Mouse (Mus musculus) intestine, embryonic 14.5 days (tissue): Measurements from ENCODE around the gene Tex44. TPM values are rescaled to one million over a fixed set of nuclear protein-coding genes. Genes with fewer than 3 reads are reported as not detected.
"Not testable (repeated sequence)": the region's sequence is repeated elsewhere in the genome, so short reads cannot be mapped to it uniquely, and the experiment has no call there.

Source experiments
- ATAC-seq: fragments of 200-750 bp; cut with Nextera tagmentation; replicated peaks from 2 replicates; pipeline ENCODE4 v1.8.0; 2017; ENCODE audit warnings: low read depth, moderate number of reproducible peaks, moderate TSS enrichment, moderate library complexity; ENCODE audit not compliant: low FRiP score, low TSS enrichment
- DNase-seq: peaks from one replicate; pipeline ENCODE4 v3.0.0-alpha.2; 2018; ENCODE audit warnings: low spot score
- H3K27ac ChIP-seq: fragments of 300-500 bp; sonication (generic); 2 replicates; pipeline ENCODE4 v1.5.1; 2014; ENCODE audit warnings: low read depth, mild to moderate bottlenecking, control low read depth
- H3K27me3 ChIP-seq: fragments of 300-500 bp; sonication (generic); replicated peaks from 2 replicates; pipeline ENCODE4 v1.6.1; 2014; ENCODE audit warnings: low read length, control low read depth; ENCODE audit not compliant: control insufficient read depth, insufficient read depth
- H3K36me3 ChIP-seq: fragments of 300-500 bp; sonication (generic); 2 replicates; pipeline ENCODE4 v1.6.1; 2014; ENCODE audit warnings: low read length, control low read depth; ENCODE audit not compliant: control insufficient read depth, insufficient read depth
- H3K4me1 ChIP-seq: fragments of 300-500 bp; sonication (generic); replicated peaks from 2 replicates; pipeline ENCODE4 v1.6.1; 2014; ENCODE audit warnings: low read length, control low read depth, mixed read lengths; ENCODE audit not compliant: control insufficient read depth, insufficient read depth
- H3K4me2 ChIP-seq: fragments of 300-500 bp; sonication (generic); 2 replicates; pipeline ENCODE4 v1.6.1; 2014; ENCODE audit warnings: low read length
- H3K4me3 ChIP-seq: fragments of 300-500 bp; sonication (generic); 2 replicates; pipeline ENCODE4 v1.5.1; 2014; ENCODE audit warnings: low read depth, low read length, control low read depth, mixed read lengths
- H3K9ac ChIP-seq: fragments of 300-500 bp; sonication (generic); 2 replicates; pipeline ENCODE4 v1.6.1; 2014; ENCODE audit warnings: mild to moderate bottlenecking, low read length
- H3K9me3 ChIP-seq: fragments of 300-500 bp; sonication (generic); 2 replicates; pipeline ENCODE4 v1.6.1; 2016; ENCODE audit warnings: low read length, control low read depth; ENCODE audit not compliant: control insufficient read depth
- WGBS: fragments of 180-500 bp; shearing (Covaris S2); extraction: QIAGEN DNeasy Blood & Tissue Kit; methylation state at CpG from one replicate; pipeline ENCODE4 v1.1.7; 2014; 5-methylcytosine and 5-hydroxymethylcytosine counted together
- polyA plus RNA-seq: library from polyadenylated mRNA; unstranded; fragments of >200 nt; fragmentation: Nextera tagmentation; extraction: Ambion mirVana; gene quantifications from 2 replicates; pipeline ENCODE4 v1.2.1, GENCODE M21; 2014

Gene Tex44
- polyA plus RNA-seq, 1 experiment from 2014 or later, result not detected

GRCm38 (mm10) chr1:86464875-86465224 lies 38.7 kb downstream of the Tex44 start:
- Histone ChIP-seq H3K9me3 (no peaks in the 10 kb centered on the region), H3K9ac (no peak overlapping the region), H3K27ac (peak overlapping the region; percentile 75), H3K36me3 (no peaks in the 10 kb centered on the region), H3K4me1 (no peaks in the 10 kb centered on the region; the same call in 1 of the 2 replicates), H3K27me3 (no peaks in the 10 kb centered on the region), H3K4me3 (no peak overlapping the region), H3K4me2 (no peak overlapping the region)
- ATAC-seq, result no peak
- no peak for DNase-seq
- whole genome bisulfite sequencing, result 33% methylated on average over 4 of the region's 4 CpGs

GRCm38 (mm10) chr1:86467416-86467815 lies 41.3 kb downstream of the Tex44 start:
- Histone ChIP-seq H3K36me3 (no peaks in the 10 kb centered on the region), H3K4me2 (no peak overlapping the region), H3K9ac (no peak overlapping the region), H3K27me3 (no peaks in the 10 kb centered on the region), H3K27ac (no peak overlapping the region), H3K4me3 (no peak overlapping the region), H3K9me3 (no peaks in the 10 kb centered on the region), H3K4me1 (peaks cover 15% of the 10 kb centered on the region)
- DNase-seq (no peak), ATAC-seq (no peak)
- 86% methylated on average over 8 of the region's 8 CpGs for WGBS

DNA sequence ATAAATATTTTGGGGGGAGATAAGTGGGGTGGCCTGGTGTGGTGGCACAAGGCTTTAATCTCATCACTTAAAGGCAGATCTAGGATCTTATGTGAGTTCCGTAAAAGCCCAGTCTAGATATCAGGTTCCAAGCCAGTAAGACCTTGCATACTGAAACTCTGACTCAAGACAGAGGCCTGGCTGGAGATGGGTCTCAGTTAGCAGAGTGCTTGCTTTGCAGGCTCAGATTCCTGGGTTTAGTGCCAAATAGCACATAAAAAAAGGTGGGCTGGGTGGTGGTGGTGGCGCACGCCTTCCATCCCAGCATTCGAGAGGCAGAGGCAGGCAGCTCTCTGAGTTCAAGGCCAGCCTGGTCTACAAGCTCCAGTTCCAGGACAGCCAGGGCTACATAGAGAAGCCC lies 43.7 kb downstream of the Tex44 start:
- DNase-seq, result no peak
- Histone ChIP-seq H3K27me3 (no peaks in the 10 kb centered on the region), H3K9ac (no peak overlapping the region), H3K4me3 (no peak overlapping the region), H3K4me2 (no peak overlapping the region), H3K36me3 (no peaks in the 10 kb centered on the region), H3K4me1 (peaks cover 21% of the 10 kb centered on the region), H3K9me3 (no peaks in the 10 kb centered on the region), H3K27ac (no peak overlapping the region)
- no peak for ATAC-seq
- WGBS, result 87% methylated on average over 4 of the region's 4 CpGs

DNA sequence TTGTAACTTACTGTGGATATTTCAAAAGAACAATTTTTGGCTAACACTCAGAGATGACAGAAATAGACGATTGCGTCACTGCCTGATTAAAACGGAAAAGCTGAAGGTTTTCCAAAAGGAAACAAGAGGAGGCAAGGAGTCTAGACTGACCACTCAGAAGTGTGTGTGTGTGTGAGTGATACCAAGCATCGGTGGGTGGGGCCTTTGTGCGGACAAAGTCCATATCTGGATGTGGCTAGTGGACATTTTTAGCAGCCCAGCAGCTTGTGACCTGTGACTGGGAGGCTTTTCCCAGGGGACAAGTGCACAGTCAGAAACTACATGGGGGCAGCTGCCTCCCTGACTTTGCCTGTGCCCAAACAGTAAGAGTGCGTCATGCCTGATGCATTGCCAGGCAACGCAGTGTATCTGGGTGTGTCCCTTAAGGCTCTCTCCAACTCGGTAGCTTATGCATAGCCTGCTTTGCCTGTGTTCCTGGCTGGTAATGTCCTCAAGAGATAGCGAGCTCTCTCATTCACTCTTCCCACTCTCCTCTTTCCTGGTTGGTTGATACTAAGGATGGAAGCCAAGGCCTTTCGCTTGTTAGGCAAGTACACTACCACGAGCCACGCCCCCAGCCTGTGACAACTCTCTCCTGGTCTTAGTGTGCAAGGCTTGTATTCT lies 44.5 kb downstream of the Tex44 start:
- peak overlapping the region; percentile 4; the same call in 1 of the 2 replicates for H3K4me2 ChIP-seq
- ATAC-seq (peak; percentile 75), DNase-seq (peak; percentile 69)
- 69% methylated on average over 12 of the region's 12 CpGs for WGBS
- peak overlapping the region; percentile 69 for H3K27ac ChIP-seq
- H3K27me3 ChIP-seq, result no peaks in the 10 kb centered on the region
- no peaks in the 10 kb centered on the region for H3K36me3 ChIP-seq
- no peak overlapping the region for H3K4me3 ChIP-seq
- no peaks in the 10 kb centered on the region for H3K9me3 ChIP-seq
- peaks cover 21% of the 10 kb centered on the region for H3K4me1 ChIP-seq
- H3K9ac ChIP-seq, result no peak overlapping the region

DNA sequence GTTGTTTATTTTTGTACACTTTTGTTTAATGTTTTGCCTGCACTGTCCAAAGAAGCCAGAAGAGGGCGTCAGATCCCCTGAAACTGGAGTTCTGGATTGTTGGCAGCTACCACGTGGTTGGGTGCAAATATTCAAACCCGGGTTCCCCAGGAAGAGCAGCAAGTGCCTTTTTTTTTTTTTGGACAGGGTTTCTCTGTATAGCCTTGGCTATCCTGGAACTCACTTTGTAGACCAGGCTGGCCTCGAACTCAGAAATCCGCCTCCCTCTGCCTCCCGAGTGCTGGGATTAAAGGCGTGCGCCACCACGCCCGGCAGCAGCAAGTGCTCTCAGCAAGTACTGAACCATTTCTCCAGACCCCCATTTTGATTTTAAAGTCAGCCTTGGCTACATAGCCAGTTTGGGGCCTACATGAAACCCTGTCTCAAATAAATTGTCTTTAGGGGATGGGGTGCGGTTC lies 45.4 kb downstream of the Tex44 start:
- DNase-seq, ATAC-seq, H3K36me3 ChIP-seq, H3K4me3 ChIP-seq, H3K9ac ChIP-seq, H3K27me3 ChIP-seq, H3K9me3 ChIP-seq: not testable (repeated sequence)
- Histone ChIP-seq H3K4me1 (peaks cover 21% of the 10 kb centered on the region), H3K4me2 (peak overlapping the region; percentile 54), H3K27ac (peak overlapping the region; percentile 93)
- WGBS, result 68% methylated on average over 11 of the region's 11 CpGs

DNA sequence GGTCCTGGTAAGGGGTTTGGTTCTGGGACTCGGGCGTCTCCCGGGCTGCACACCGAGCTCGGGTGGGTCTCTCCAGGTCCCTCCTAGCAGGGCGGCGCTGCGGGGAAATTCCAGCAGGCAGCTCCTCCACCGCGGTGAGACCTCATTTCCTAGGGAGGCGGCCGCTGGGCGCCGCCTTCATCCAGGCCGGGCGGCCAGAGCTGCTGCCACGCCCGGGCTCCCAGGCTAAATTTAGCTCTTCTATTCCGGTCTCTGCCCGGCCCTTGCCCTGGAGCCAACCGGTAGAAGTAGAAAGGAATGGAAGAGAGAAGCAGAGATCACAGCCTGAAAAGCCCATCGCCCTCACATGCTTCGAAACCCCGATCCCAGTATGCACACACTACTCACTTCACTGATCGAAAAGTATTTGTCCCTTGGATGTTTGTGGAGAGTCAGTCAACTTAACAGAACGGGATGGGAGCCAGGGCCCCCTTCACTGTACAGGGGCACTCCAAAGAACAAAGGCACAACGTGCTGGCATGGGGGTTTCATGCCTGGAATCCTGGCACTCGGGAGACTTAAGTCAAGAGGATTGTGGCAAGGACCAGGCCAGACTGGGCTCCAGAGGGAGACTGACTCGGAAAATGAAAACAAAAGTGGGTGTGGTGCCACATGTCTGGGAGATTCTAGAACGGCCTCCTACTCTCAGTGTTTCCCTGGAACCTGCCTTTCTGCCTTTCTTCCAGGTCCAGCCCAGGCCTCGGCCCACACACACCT lies 46.2 kb downstream of the Tex44 start:
- peak overlapping the region; percentile 17; the same call in 1 of the 2 replicates for H3K4me3 ChIP-seq
- H3K4me1 ChIP-seq, result peaks cover 21% of the 10 kb centered on the region
- H3K9ac ChIP-seq, result peak overlapping the region; percentile 47
- ATAC-seq, result peak; percentile 64
- DNase-seq, result peak; percentile 82
- peak overlapping the region; percentile 54 for H3K4me2 ChIP-seq
- no peaks in the 10 kb centered on the region for H3K36me3 ChIP-seq
- peak overlapping the region; percentile 93 for H3K27ac ChIP-seq
- 10% methylated on average over 31 of the region's 31 CpGs for WGBS
- H3K9me3 ChIP-seq, result no peaks in the 10 kb centered on the region
- H3K27me3 ChIP-seq, result no peaks in the 10 kb centered on the region

GRCm38 (mm10) chr1:86473109-86473760 lies 47.1 kb downstream of the Tex44 start:
- Histone ChIP-seq H3K36me3 (no peaks in the 10 kb centered on the region), H3K9ac (peak overlapping the region; percentile 47; the same call in 1 of the 2 replicates), H3K9me3 (no peaks in the 10 kb centered on the region), H3K27ac (peak overlapping the region; percentile 93), H3K27me3 (no peaks in the 10 kb centered on the region), H3K4me1 (peaks cover 21% of the 10 kb centered on the region), H3K4me3 (no peak overlapping the region), H3K4me2 (no peak overlapping the region)
- WGBS, result 92% methylated on average over 18 of the region's 18 CpGs
- ATAC-seq (no peak), DNase-seq (no peak)
